Mouse (Mus musculus) spleen, adult 12 weeks (tissue): ENCODE data around the gene Mgat5.

ENCODE experiments used
- DNase-seq: peaks from one replicate; pipeline ENCODE4 v3.0.0; 2022; ENCODE audit warnings: low spot score

The Mgat5 gene

DNA sequence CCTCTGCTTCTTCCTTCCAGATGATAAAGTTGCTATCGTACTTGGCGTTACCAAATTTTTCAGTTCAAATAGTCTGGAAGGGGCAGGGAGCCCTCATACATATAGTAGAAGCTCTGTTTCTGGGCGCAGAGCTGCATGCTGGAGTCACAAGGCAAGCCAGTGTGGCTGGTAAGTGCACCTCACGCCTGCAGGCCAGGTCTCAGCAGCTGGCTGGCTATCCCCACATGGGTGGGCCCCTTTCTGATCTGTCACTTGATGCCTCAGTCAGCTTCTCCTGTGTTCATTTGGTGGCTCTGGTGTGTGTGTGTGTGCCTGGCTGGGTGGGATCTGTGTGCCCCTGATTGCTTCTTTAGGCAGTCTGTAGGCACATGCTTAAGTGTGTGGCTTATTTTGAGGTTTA is 12.8 kb downstream of the Mgat5 start:
- no peak for DNase-seq

GRCm38 (mm10) chr1:127218182-127218581 is 13.4 kb downstream of the Mgat5 start:
- DNase-seq = no peak

- no peak for DNase-seq
Measured at GRCm38 (mm10) chr1:127219161-127219560, 14.3 kb downstream of the Mgat5 start.

- DNase-seq = no peak
Measured at GRCm38 (mm10) chr1:127219621-127220020, 14.8 kb downstream of the Mgat5 start.

- no peak for DNase-seq
Measured at GRCm38 (mm10) chr1:127221998-127222736, 17.4 kb downstream of the Mgat5 start.

GRCm38 (mm10) chr1:127225060-127225459 is 20.2 kb downstream of the Mgat5 start:
- DNase-seq = no peak

DNA sequence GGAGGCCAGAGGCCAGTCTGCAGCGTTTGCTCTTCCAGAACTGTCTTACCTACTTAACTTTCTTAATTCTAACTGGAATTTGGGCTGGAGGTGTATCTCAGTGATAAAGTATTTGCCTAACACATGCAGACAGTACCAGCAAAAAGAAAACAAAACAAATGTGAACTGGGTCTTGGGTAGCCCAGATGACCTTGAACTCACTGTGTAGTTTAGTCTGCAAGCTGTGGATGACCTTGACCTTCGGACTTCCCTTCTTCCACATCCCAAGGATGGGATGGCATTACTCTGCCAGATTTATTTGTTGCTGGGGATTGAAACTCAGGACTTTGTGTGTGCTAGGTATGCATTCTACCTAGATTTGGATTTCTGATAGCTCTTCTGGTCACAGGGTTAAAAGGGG is 24.2 kb downstream of the Mgat5 start:
- no peak for DNase-seq

- DNase-seq = no peak
Measured at GRCm38 (mm10) chr1:127230468-127230867, 25.7 kb downstream of the Mgat5 start.

- DNase-seq = no peak
Measured at GRCm38 (mm10) chr1:127233191-127233651, 28.4 kb downstream of the Mgat5 start.

- DNase-seq = no peak
Measured at GRCm38 (mm10) chr1:127235157-127235556, 30.3 kb downstream of the Mgat5 start.

GRCm38 (mm10) chr1:127236396-127236795 is 31.6 kb downstream of the Mgat5 start:
- DNase-seq = no peak

DNA sequence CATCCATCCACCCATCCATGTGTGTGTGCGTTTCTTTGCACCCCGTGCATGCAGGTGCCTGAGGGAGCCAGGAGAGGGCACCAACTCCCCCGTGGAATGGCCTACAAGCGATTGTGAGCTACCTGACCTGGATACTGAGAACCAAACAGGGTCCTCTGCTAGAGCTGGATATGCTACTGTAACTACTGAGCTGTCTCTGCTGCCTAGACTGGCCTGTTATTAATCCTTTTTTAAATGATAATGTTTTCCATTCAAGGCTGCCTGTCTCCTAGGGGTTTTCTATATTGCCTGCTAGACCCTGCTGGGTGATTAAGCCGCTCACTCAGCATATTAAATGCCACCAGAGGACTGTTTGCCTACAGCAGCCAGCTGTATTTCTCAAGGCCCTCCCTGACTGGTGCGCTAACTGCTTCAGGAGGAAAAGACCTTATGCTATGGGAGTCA is 34.1 kb downstream of the Mgat5 start:
- no peak for DNase-seq

DNA sequence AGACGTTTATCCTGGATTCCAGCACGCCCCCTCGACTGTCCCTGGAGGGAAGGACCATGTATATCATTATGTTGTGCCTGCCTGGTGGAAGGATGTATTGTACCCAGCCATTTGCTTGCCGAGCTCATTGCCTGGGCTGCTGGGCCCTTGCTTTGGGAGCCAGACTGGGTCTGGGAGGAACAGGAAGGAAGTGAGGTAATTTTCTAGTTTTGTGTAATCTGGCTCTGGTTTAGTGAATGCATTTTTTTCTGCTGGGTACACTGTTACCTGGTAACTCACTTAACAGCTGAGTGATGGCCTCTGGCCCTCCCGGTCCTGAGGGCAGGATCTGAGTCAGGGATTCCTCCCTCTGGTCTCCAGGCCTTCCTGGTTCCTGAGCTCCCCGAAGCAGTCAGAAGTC is 35.1 kb downstream of the Mgat5 start:
- DNase-seq = no peak

DNA sequence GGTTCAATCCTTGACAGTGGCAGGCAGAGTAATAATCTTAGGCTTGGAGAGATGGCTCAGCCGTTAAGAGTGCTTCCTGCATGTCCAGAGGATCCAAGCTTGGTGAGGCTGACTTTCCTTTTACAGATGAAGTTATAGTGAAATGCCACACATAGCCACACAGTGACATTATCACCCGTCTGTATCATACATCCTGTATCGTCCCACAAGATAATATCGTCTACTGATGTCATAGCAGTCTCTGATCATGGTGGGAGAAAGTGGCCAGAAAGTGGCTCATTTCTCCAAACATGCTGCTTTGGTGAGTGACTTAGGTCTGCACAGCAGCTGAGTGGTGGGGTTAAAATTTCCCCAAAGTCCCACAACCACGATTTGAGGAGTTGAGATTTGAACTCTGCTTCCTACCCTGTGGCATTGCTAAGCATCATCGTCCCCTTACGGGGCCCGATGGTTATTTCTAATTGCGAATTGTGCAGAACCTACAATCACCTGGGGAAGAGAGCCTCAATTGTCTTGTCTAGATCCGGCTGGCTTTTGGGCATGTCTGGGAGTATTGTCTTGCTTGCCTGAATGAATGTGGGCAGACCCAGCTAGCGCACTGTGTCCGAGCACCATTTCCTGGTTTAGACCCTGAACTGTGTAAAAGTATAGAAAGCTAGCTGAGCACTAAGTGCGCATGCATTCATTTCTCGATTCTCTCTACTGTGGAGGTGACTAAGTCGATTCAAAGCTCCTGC is 37.5 kb downstream of the Mgat5 start:
- no peak for DNase-seq

DNA sequence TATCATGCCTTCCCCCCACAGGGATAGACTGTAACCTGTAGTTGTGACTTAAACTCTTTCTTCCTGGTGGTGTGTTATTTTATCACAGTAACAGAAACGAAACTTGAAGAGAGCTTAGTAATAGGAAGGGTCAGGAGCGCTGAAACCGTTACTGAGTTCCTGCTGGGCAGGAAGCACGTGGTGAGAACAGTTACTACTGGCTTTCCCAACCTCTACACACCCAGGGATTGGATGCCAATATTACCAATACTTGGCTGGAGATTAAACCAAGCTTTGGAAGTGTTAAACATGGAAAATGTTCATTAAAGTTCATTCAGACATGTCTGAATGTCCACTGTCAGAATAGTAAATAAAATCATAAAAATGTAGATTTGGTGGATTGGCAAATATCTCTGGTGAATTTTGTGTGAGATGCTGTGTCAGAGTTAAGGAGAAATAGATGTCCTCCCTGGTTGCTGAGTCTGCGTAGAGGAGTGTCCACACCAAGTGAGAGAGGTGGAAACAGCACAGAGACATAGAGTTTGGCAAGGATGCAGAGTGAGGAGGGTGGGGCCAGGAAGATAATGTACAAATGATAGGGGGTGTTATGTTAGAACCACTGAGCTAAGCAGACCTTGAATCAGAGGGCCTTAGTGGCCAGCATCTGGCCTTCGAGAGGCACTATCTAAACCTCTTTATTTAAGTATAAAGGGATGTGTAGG is 38.2 kb downstream of the Mgat5 start:
- no peak for DNase-seq

GRCm38 (mm10) chr1:127244054-127244770 is 39.4 kb downstream of the Mgat5 start:
- no peak for DNase-seq

DNA sequence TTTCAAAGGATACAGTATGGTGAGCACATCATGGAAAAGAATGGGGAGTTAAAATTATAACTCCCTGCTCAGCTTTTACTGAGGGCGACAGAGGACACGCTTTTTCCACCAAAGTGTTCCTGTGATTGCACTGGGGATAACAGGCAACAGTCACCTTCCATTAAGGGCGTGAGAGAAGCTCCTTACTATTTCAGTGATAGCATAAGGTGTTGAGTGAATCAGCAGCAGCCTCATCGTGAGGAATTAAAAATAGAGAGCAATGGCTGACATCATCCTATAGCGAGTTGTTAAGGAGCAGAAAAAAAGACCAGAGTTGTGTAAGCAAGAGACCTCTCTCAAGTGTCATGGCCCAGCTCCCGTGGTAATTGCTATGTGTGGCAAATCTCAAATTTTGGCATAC is 41.3 kb downstream of the Mgat5 start:
- DNase-seq = no peak

- DNase-seq = no peak
Measured at GRCm38 (mm10) chr1:127248433-127248832, 43.6 kb downstream of the Mgat5 start.

DNA sequence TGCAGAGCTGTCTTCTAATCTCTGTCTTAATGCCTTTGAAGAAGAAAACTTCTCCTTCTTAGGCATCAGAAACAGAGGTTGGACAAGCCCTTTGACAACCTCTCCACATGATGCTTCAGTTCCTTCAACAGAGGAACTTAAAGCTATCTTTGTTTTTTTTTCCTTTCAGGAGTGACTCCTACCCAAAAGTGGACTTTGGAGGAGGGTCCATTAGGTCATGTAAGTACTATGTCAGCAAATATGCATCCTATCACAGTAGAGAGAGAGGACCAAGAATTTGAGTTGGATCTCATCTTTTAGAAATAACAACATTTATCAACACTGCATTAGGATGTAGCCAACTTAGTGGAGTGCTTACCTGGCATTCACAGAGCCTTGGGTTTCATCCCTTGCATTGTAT is 44.8 kb downstream of the Mgat5 start:
- no peak for DNase-seq

- DNase-seq = no peak
Measured at GRCm38 (mm10) chr1:127250313-127250712, 45.5 kb downstream of the Mgat5 start.

GRCm38 (mm10) chr1:127251751-127252150 is 46.9 kb downstream of the Mgat5 start:
- no peak for DNase-seq

- no peak for DNase-seq
Measured at GRCm38 (mm10) chr1:127257005-127257404, 52.2 kb downstream of the Mgat5 start.
